Mouse (Mus musculus): ENCODE measurements around the gene Noto. TPM values are rescaled to one million over a fixed set of nuclear protein-coding genes. Genes with fewer than 3 reads are reported as not detected.

Noto gene
- polyA plus RNA-seq, 1 experiment: not detected

DNA sequence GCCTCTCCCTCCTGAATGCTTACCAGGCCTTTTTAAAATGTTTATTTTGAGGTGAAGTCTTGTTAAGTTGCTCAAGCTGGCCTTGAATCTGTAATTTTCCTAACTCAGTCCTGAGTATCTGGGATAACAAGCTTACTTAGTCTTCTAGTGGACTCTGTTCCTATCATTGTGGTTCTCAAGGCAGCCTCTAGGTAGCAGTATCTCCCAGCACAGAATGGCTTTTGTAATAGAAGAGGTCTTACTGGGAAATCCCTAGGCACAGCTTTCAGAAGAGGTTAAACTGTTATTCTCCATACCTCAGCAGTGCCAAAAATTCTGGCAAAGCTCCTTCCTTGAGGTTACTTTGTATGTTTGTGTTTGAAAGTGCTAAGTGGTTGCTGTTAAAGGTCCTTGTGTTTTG, 41.7 kb downstream of the Noto start:
- no peak overlapping the region for H3K4me3 ChIP-seq (ENCODE audit: insufficient read depth, low read length)
- no peaks in the 10 kb centered on the region for H3K4me1 ChIP-seq (ENCODE audit: control insufficient read depth, insufficient read depth, low read length)
- TF ChIP-seq POLR2A (IDR thresholded peaks at IDR 0.05; ENCODE audit: low read depth, low read length) (no peak), CTCF (IDR thresholded peaks at IDR 0.05; ENCODE audit: borderline replicate concordance, insufficient read depth, low read length) (no peak)
- no peak overlapping the region for H3K27ac ChIP-seq (ENCODE audit: insufficient read depth, low read length)

DNA sequence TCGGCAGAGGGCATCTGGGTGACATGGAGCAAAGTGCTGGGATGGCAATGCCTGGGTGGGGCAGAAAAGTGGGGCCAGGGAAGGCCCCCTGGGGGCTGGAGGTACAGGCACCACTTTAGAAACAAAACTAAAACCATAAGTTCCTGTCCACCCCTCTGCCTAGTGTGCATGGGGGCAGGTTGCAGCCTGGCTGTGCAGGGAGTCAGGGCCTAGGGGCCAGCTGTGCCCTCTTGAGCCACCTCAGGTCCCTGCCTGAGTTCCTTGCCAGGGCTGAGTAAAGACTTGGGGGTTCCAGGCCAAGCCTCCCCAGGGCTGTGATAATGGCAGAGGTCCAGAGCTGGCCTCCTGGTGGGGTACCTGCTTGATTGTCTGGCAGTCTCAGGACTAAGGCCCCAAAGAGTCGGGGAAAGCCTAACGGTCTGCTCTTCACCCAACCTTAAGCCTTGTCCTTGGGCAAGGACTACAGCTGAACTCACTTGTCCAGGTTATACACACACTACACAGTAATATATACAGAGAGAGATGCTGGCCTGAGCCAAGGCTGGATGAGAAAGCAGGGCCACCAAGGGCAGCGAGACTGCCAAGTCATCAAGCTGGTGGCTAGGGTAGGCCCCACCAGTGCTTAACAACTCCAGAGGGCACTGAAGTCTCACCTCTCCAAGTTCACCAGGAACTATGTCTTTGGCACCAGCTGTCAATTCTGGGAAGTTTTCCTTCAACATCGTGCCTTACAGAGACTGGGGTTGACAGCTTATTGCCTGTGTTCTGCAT, 46.2 kb downstream of the Noto start:
- Histone ChIP-seq H3K27ac (ENCODE audit: insufficient read depth, low read length) (no peak overlapping the region), H3K4me1 (ENCODE audit: control insufficient read depth, insufficient read depth, low read length) (no peaks in the 10 kb centered on the region), H3K4me3 (ENCODE audit: insufficient read depth, low read length) (no peak overlapping the region)
- TF ChIP-seq CTCF (IDR thresholded peaks at IDR 0.05; ENCODE audit: borderline replicate concordance, insufficient read depth, low read length) (no peak), POLR2A (IDR thresholded peaks at IDR 0.05; ENCODE audit: low read depth, low read length) (no peak)

DNA sequence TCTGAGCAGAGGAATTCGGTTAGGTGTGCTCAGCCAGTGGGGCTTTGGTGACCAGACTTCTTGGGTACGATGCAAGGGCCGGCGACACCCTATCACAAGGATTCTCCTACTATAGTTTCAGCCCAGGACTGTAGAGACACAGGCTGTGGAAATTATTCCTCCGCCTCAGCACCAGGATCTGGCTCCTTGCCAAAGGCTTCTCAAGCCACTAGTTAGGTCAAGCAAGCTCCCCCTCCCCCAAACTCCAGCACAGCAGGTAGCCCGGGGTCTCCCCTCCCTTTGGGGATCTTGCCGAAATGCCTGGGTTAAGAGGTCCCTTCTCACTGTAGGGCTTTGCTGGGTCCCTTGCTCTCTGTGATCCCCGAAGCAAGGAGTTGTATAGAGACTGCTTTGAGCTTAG, 48.3 kb downstream of the Noto start:
- no peaks in the 10 kb centered on the region for H3K4me1 ChIP-seq (ENCODE audit: control insufficient read depth, insufficient read depth, low read length)
- H3K27ac ChIP-seq (ENCODE audit: insufficient read depth, low read length): no peak overlapping the region
- TF ChIP-seq POLR2A (IDR thresholded peaks at IDR 0.05; ENCODE audit: low read depth, low read length) (no peak), CTCF (IDR thresholded peaks at IDR 0.05; ENCODE audit: borderline replicate concordance, insufficient read depth, low read length) (no peak)
- H3K4me3 ChIP-seq (ENCODE audit: insufficient read depth, low read length): no peak overlapping the region

DNA sequence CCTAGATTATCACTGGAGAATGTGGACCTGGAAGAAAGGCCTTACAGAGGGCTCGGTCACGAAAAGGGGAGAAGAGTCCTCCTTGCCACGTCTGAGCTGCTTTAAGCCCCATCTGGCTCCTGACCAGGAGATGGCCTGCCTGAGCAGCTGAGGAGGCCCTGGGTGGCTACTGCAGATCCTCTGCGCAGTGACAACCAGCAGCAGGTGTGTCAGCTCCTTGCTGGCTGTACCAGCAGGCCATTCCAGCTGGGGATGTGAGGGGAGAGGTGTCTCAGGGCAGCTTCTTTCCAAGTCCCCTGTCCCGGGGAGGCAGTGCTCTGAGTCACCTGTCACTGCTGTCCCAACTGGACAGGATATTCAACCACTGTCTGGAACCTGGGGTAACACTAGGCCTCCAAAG, 48.9 kb downstream of the Noto start:
- TF ChIP-seq POLR2A (IDR thresholded peaks at IDR 0.05; ENCODE audit: low read depth, low read length) (no peak), CTCF (IDR thresholded peaks at IDR 0.05; ENCODE audit: borderline replicate concordance, insufficient read depth, low read length) (no peak)
- H3K4me3 ChIP-seq (ENCODE audit: insufficient read depth, low read length): no peak overlapping the region
- H3K4me1 ChIP-seq (ENCODE audit: control insufficient read depth, insufficient read depth, low read length): no peaks in the 10 kb centered on the region
- no peak overlapping the region for H3K27ac ChIP-seq (ENCODE audit: insufficient read depth, low read length)

DNA sequence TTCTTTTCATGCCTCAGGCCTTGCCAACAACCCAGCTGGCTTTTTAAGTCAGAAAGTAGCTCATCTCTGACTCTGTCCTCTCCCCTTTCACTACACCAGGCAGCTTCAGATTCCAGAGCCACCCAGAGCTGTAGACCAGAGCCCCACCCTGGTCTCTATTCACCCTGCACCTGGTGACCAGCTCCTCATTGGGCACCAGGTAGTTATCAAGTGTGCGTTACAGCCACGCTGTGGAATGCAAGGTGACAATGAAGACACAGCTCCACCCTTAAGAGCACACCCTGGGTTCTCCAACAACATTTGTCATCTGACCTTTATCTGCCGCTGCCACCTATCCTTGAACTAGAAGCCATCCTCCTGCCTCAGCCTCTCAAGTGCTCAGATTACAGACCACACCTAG, 51.9 kb downstream of the Noto start:
- TF ChIP-seq POLR2A (IDR thresholded peaks at IDR 0.05; ENCODE audit: low read depth, low read length) (no peak), CTCF (IDR thresholded peaks at IDR 0.05; ENCODE audit: borderline replicate concordance, insufficient read depth, low read length) (no peak)
- Histone ChIP-seq H3K27ac (ENCODE audit: insufficient read depth, low read length) (no peak overlapping the region), H3K4me1 (ENCODE audit: control insufficient read depth, insufficient read depth, low read length) (no peaks in the 10 kb centered on the region), H3K4me3 (ENCODE audit: insufficient read depth, low read length) (no peak overlapping the region)

DNA sequence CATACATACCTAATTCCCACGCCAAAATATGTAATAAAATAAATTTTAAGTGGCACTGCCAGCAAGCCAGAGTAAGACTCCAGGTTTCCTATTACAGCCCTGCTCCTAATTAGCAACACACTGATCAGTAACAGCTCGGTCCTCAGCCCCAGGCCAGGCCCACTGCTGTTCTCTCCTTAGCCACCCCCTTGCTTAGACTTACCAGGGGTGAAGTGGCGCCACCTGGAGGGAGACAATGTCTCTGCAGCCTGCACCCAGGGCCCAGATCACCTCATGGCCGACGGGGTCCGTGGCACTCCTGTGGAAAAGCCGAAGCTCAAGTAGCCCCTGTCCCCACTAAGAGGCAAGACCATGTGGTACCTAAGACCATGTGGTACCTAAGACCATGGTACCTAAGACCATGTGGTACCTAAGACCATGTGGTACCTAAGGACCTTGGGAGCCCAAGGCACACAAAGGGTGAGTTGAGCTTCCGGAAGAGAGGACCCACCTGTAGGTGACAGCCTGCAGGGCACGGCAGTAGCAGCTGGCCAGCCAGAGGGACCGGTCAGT, 53.8 kb downstream of the Noto start:
- TF ChIP-seq POLR2A (IDR thresholded peaks at IDR 0.05; ENCODE audit: low read depth, low read length) (no peak), CTCF (IDR thresholded peaks at IDR 0.05; ENCODE audit: borderline replicate concordance, insufficient read depth, low read length) (peak; percentile 45; the same call in 1 of the 2 replicates)
- Histone ChIP-seq H3K27ac (ENCODE audit: insufficient read depth, low read length) (no peak overlapping the region), H3K4me3 (ENCODE audit: insufficient read depth, low read length) (no peak overlapping the region), H3K4me1 (ENCODE audit: control insufficient read depth, insufficient read depth, low read length) (no peaks in the 10 kb centered on the region)

DNA sequence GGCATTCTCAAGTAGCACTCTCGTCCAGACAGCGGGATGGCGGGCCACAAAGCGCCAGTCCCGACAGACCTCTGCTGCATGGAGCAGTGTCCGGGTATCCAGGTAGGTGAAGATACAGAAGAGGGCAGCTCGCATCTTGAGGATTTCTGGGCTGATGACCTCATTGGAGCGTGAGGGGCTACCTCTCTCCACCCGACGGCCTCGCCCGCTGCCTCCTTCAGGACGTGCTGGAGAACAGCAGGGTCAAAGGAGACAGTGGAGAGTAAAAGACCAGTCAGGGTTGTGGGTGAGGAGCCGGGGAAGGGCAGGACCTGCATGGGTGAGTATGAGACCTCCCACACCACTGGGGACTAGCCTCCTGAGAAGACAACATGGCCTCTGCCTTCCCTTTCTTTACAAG, 54.7 kb downstream of the Noto start:
- TF ChIP-seq CTCF (IDR thresholded peaks at IDR 0.05; ENCODE audit: borderline replicate concordance, insufficient read depth, low read length) (no peak), POLR2A (IDR thresholded peaks at IDR 0.05; ENCODE audit: low read depth, low read length) (no peak)
- no peak overlapping the region for H3K4me3 ChIP-seq (ENCODE audit: insufficient read depth, low read length)
- H3K27ac ChIP-seq (ENCODE audit: insufficient read depth, low read length): no peak overlapping the region
- no peaks in the 10 kb centered on the region for H3K4me1 ChIP-seq (ENCODE audit: control insufficient read depth, insufficient read depth, low read length)

Other genes starting within 250 kb of the Noto start
- gene Emx1, start 236.4 kb upstream of the Noto start, polyA plus RNA-seq (2011; ENCODE audit: insufficient read length, low read depth, missing spikeins): not detected in 2 replicates
- 8.2 and 9.7 TPM in 2 replicates for gene Sfxn5, start 90.5 kb upstream of the Noto start, polyA plus RNA-seq (2011; ENCODE audit: insufficient read length, low read depth, missing spikeins)
- 27.2 and 28.2 TPM in 2 replicates for gene Rab11fip5, start 49.3 kb upstream of the Noto start, polyA plus RNA-seq (2011; ENCODE audit: insufficient read length, low read depth, missing spikeins)
- 34.8 and 36.3 TPM in 2 replicates for gene Smyd5, start 8.1 kb downstream of the Noto start, polyA plus RNA-seq (2011; ENCODE audit: insufficient read length, low read depth, missing spikeins)
- gene Cct7, start 27.6 kb downstream of the Noto start, polyA plus RNA-seq (2011; ENCODE audit: insufficient read length, low read depth, missing spikeins): 244 and 265 TPM in 2 replicates
- gene Pradc1, start 28.1 kb downstream of the Noto start, polyA plus RNA-seq (2011; ENCODE audit: insufficient read length, low read depth, missing spikeins): 8.8 and 9.9 TPM in 2 replicates
- gene Fbxo41, start 79.1 kb downstream of the Noto start, polyA plus RNA-seq (2011; ENCODE audit: insufficient read length, low read depth, missing spikeins): 0.20 and 0.26 TPM in 2 replicates
- gene Egr4, start 89.7 kb downstream of the Noto start, polyA plus RNA-seq (2011; ENCODE audit: insufficient read length, low read depth, missing spikeins): 0.25 TPM in 1 of 2 replicates, not detected in the other
- 5.7 and 7.2 TPM in 2 replicates for gene Alms1, start 163.6 kb downstream of the Noto start, polyA plus RNA-seq (2011; ENCODE audit: insufficient read length, low read depth, missing spikeins)